Mouse (Mus musculus): ENCODE data around the gene Ripk1. TPM values are rescaled to one million over a fixed set of nuclear protein-coding genes. Genes with fewer than 3 reads are reported as not detected.

Ripk1 gene
- polyA plus RNA-seq, 1 experiment from 2014 or later = 29.7 TPM

GRCm38 (mm10) chr13:33989625-33990024 lies 12.5 kb upstream of the Ripk1 start:
- no peak for ATAC-seq
- TF ChIP-seq CTCF (IDR thresholded peaks at IDR 0.05) = no peak
- DNase-seq (ENCODE audit: low read depth, low spot score) = no peak
- CTCF ChIA-PET = interaction anchor here (1.0 kb wide), 1 partner anchor 33 kb away, joined by 3 read pairs; no protein-coding TSS in a partner anchor
- in situ Hi-C loops (cut with MboI; ENCODE audit: low pct_unique_long_range_greater_than_20kb) = no loop called here
- H3K27me3 ChIP-seq = no peaks in the 10 kb centered on the region
- POLR2A ChIA-PET = no interaction called here

- ChIA-PET CTCF (interaction anchor here (0.7 to 4.6 kb wide), 17 partner anchors 9 to 1166 kb away, joined by 3 to 61 read pairs (median 5); partner anchors contain the start of genes Bphl, Nqo2 and Psmg4), POLR2A (interaction anchor here (1.1 kb wide), 1 partner anchor 38 kb away, joined by 4 read pairs; no protein-coding TSS in a partner anchor)
- no peak for ATAC-seq
- peak; percentile 87 for TF ChIP-seq CTCF (IDR thresholded peaks at IDR 0.05)
- DNase-seq (ENCODE audit: low read depth, low spot score) = no peak
- H3K27me3 ChIP-seq = no peaks in the 10 kb centered on the region
- in situ Hi-C loops (cut with MboI; ENCODE audit: low pct_unique_long_range_greater_than_20kb) = loop anchor here (5.0 kb wide), 1 partner anchor 33 kb away; the partner anchor contains the start of gene Nqo2
Observed at GRCm38 (mm10) chr13:33995197-33995596, 7.0 kb upstream of the Ripk1 start.

- ATAC-seq (no peak), DNase-seq (ENCODE audit: low read depth, low spot score) (no peak)
- in situ Hi-C loops (cut with MboI; ENCODE audit: low pct_unique_long_range_greater_than_20kb) = loop anchor here (5.0 kb wide), 1 partner anchor 1151 kb away; the partner anchor contains the start of gene Serpinb1a
- ChIA-PET CTCF (interaction anchor here (2.1 to 3.7 kb wide), 2 partner anchors 40 to 46 kb away, joined by 5 to 17 read pairs; no protein-coding TSS in a partner anchor), POLR2A (interaction anchor here (1.1 kb wide), 1 partner anchor 35 kb away, joined by 3 read pairs; no protein-coding TSS in a partner anchor)
- no peak for TF ChIP-seq CTCF (IDR thresholded peaks at IDR 0.05)
- no peaks in the 10 kb centered on the region for H3K27me3 ChIP-seq
Observed at GRCm38 (mm10) chr13:34003058-34003457, 895 bp downstream of the Ripk1 start.

GRCm38 (mm10) chr13:34007234-34007633 lies 5.1 kb downstream of the Ripk1 start:
- POLR2A ChIA-PET = no interaction called here
- CTCF ChIA-PET = no interaction called here

GRCm38 (mm10) chr13:34016927-34017569 lies 14.9 kb downstream of the Ripk1 start:
- no peak for ATAC-seq
- in situ Hi-C loops (cut with MboI; ENCODE audit: low pct_unique_long_range_greater_than_20kb) = no loop called here

More at GRCm38 (mm10) chr13:34007234-34007633, 5.1 kb downstream of the Ripk1 start:
- ATAC-seq = no peak
- in situ Hi-C loops (cut with MboI; ENCODE audit: low pct_unique_long_range_greater_than_20kb) = no loop called here
- no peak for TF ChIP-seq CTCF (IDR thresholded peaks at IDR 0.05)
- no peak for DNase-seq (ENCODE audit: low read depth, low spot score)
- H3K27me3 ChIP-seq = no peaks in the 10 kb centered on the region

GRCm38 (mm10) chr13:34018521-34018920 lies 16.4 kb downstream of the Ripk1 start:
- DNase-seq (ENCODE audit: low read depth, low spot score) = no peak
- CTCF ChIA-PET = no interaction called here
- H3K27me3 ChIP-seq = no peaks in the 10 kb centered on the region
- no peak for ATAC-seq
- TF ChIP-seq CTCF (IDR thresholded peaks at IDR 0.05) = no peak
- in situ Hi-C loops (cut with MboI; ENCODE audit: low pct_unique_long_range_greater_than_20kb) = no loop called here
- POLR2A ChIA-PET = no interaction called here

More at GRCm38 (mm10) chr13:34016927-34017569, 14.9 kb downstream of the Ripk1 start:
- POLR2A ChIA-PET = no interaction called here
- CTCF ChIA-PET = no interaction called here
- DNase-seq (ENCODE audit: low read depth, low spot score) = no peak
- no peaks in the 10 kb centered on the region for H3K27me3 ChIP-seq
- no peak for TF ChIP-seq CTCF (IDR thresholded peaks at IDR 0.05)

GRCm38 (mm10) chr13:34021998-34022397 lies 19.8 kb downstream of the Ripk1 start:
- in situ Hi-C loops (cut with MboI; ENCODE audit: low pct_unique_long_range_greater_than_20kb) = no loop called here
- CTCF ChIA-PET = no interaction called here
- POLR2A ChIA-PET = no interaction called here

GRCm38 (mm10) chr13:34032041-34032440 lies 29.9 kb downstream of the Ripk1 start:
- H3K27me3 ChIP-seq = no peaks in the 10 kb centered on the region
- DNase-seq (ENCODE audit: low read depth, low spot score) (no peak), ATAC-seq (no peak)
- ChIA-PET CTCF (no interaction called here), POLR2A (no interaction called here)
- no peak for TF ChIP-seq CTCF (IDR thresholded peaks at IDR 0.05)
- in situ Hi-C loops (cut with MboI; ENCODE audit: low pct_unique_long_range_greater_than_20kb) = loop anchor here (10.0 kb wide), 2 partner anchors 603 to 843 kb away; partner anchors contain the start of gene Prpf4b

More at GRCm38 (mm10) chr13:34021998-34022397, 19.8 kb downstream of the Ripk1 start:
- H3K27me3 ChIP-seq = no peaks in the 10 kb centered on the region
- DNase-seq (ENCODE audit: low read depth, low spot score) (no peak), ATAC-seq (no peak)
- TF ChIP-seq CTCF (IDR thresholded peaks at IDR 0.05) = no peak

- TF ChIP-seq CTCF (IDR thresholded peaks at IDR 0.05) = no peak
- H3K27me3 ChIP-seq = no peaks in the 10 kb centered on the region
- ChIA-PET CTCF (no interaction called here), POLR2A (no interaction called here)
- in situ Hi-C loops (cut with MboI; ENCODE audit: low pct_unique_long_range_greater_than_20kb) = loop anchor here (10.0 kb wide), 2 partner anchors 599 to 839 kb away; partner anchors contain the start of gene Prpf4b
- DNase-seq (ENCODE audit: low read depth, low spot score) = no peak
- no peak for ATAC-seq
Observed at GRCm38 (mm10) chr13:34035424-34035823, 33.3 kb downstream of the Ripk1 start.

- POLR2A ChIA-PET = interaction anchor here (1.2 kb wide), 1 partner anchor 126 kb away, joined by 3 read pairs; no protein-coding TSS in a partner anchor
- H3K27me3 ChIP-seq = no peaks in the 10 kb centered on the region
- ATAC-seq = no peak
- no peak for TF ChIP-seq CTCF (IDR thresholded peaks at IDR 0.05)
- CTCF ChIA-PET = interaction anchor here (1.3 to 1.8 kb wide), 4 partner anchors 8 to 118 kb away, joined by 3 to 6 read pairs (median 4); no protein-coding TSS in a partner anchor
- in situ Hi-C loops (cut with MboI; ENCODE audit: low pct_unique_long_range_greater_than_20kb) = loop anchor here (10.0 kb wide), 2 partner anchors 598 to 838 kb away; partner anchors contain the start of gene Prpf4b
- DNase-seq (ENCODE audit: low read depth, low spot score) = no peak
Observed at GRCm38 (mm10) chr13:34036726-34037125, 34.6 kb downstream of the Ripk1 start.

Data from Patski (cell line).